Mouse (Mus musculus) heart, postnatal 10 days (tissue): ENCODE measurements around the gene Taf6. TPM values are rescaled to one million over a fixed set of nuclear protein-coding genes. Genes with fewer than 3 reads are reported as not detected.

ENCODE experiments used
- microRNA-seq, 2 experiments: library from miRNA; unstranded; fragments of <30 nt; microRNA quantifications; one replicate each; pipeline ENCODE4 v1.2.0; 2022
- total RNA-seq, 2 experiments: library from RNA; stranded (reverse); gene quantifications; 2 replicates each; pipeline ENCODE4 v1.2.3; 2021

The Taf6 gene
- total RNA-seq, 2 experiments from 2014 or later = 24.4 to 27.6 TPM

Small RNA genes within 50 kb of the gene (microRNA-seq; reads per million reads assigned to microRNA genes)
- gene Mir106b (1,662 to 1,702 reads per million in 2 experiments), gene Mir25 (591 to 736 reads per million in 2 experiments), gene Mir93 (8,628 to 8,950 reads per million in 2 experiments)

Other genes starting within 250 kb of the Taf6 start
- under 1 TPM; 0.34 to 0.37 TPM for gene Gjc3, start 224.4 kb downstream of the Taf6 start, total RNA-seq
- gene Azgp1, start 205.9 kb downstream of the Taf6 start, total RNA-seq = not detected
- gene Smok3a, start 166.2 kb downstream of the Taf6 start, total RNA-seq = not detected
- gene Smok3b, start 166.0 kb downstream of the Taf6 start, total RNA-seq = not detected
- not detected for gene Smok3c, start 134.3 kb downstream of the Taf6 start, total RNA-seq
- gene Zkscan1, start 102.4 kb downstream of the Taf6 start, total RNA-seq = 10 to 100 TPM; 20.8 to 24.4 TPM
- gene Zscan21, start 70.5 kb downstream of the Taf6 start, total RNA-seq = 10 to 100 TPM; 14.5 to 18.2 TPM
- 10 to 100 TPM in 1 of 2 experiments, 1 to 10 TPM in 1; 5.6 to 10.1 TPM for gene Zfp113, start 31.7 kb downstream of the Taf6 start, total RNA-seq
- gene Cops6, start 26.4 kb downstream of the Taf6 start, total RNA-seq = 100 to 1,000 TPM; 136 to 145 TPM
- 10 to 100 TPM; 11.3 to 15.5 TPM for gene Ap4m1, start 15.4 kb downstream of the Taf6 start, total RNA-seq
- 10 to 100 TPM; 30.0 to 37.2 TPM for gene Mcm7, start 15.0 kb downstream of the Taf6 start, total RNA-seq
- 10 to 100 TPM in 1 of 2 experiments, 1 to 10 TPM in 1; 9.2 to 10.1 TPM for gene Cnpy4, start within 50 bp of the Taf6 start, total RNA-seq
- gene Mblac1, start 6.9 kb upstream of the Taf6 start, total RNA-seq = 1 to 10 TPM; 4.7 to 4.8 TPM
- gene Nxpe5, start 38.4 kb upstream of the Taf6 start, total RNA-seq = under 1 TPM; 0.57 TPM
- gene Lamtor4, start 68.0 kb upstream of the Taf6 start, total RNA-seq = 10 to 100 TPM; 75.6 to 77.5 TPM
- 1 to 10 TPM; 5.4 to 6.5 TPM for gene BC037034, start 76.6 kb upstream of the Taf6 start, total RNA-seq
- gene Gal3st4, start 85.4 kb upstream of the Taf6 start, total RNA-seq = under 1 TPM; 0.36 to 0.47 TPM
- gene Gm43720, start 92.5 kb upstream of the Taf6 start, total RNA-seq = not detected
- gene Gpc2, start 92.6 kb upstream of the Taf6 start, total RNA-seq = 1 to 10 TPM in 1 of 2 experiments, under 1 TPM in 1; 0.86 to 1.1 TPM
- gene Stag3, start 92.8 kb upstream of the Taf6 start, total RNA-seq = under 1 TPM; 0.17 to 0.22 TPM
- not detected for gene Pvrig, start 154.5 kb upstream of the Taf6 start, total RNA-seq